Mouse (Mus musculus) hindbrain, embryonic 16.5 days (tissue): ENCODE data around the gene Tspan12. TPM values are rescaled to one million over a fixed set of nuclear protein-coding genes. Genes with fewer than 3 reads are reported as not detected.

ENCODE experiments used
- ATAC-seq: fragments of 200-750 bp; cut with Nextera tagmentation; 2 replicates; pipeline ENCODE4 v1.8.0; 2017; ENCODE audit warnings: moderate TSS enrichment, moderate library complexity
- H3K27ac ChIP-seq: fragments of 300-500 bp; sonication (generic); 2 replicates; pipeline ENCODE4 v1.5.1; 2014; ENCODE audit warnings: low read depth, mild to moderate bottlenecking, control low read depth, low read length, moderate library complexity
- H3K27me3 ChIP-seq: fragments of 300-500 bp; sonication (generic); replicated peaks from 2 replicates; pipeline ENCODE4 v1.6.1; 2014; ENCODE audit warnings: low read length; ENCODE audit not compliant: control insufficient read depth, insufficient read depth
- H3K36me3 ChIP-seq: fragments of 300-500 bp; sonication (generic); 2 replicates; pipeline ENCODE4 v1.6.1; 2014; ENCODE audit warnings: mild to moderate bottlenecking, low read length, moderate library complexity, mixed read lengths; ENCODE audit not compliant: control insufficient read depth, insufficient read depth
- H3K4me1 ChIP-seq: fragments of 300-500 bp; sonication (generic); 2 replicates; pipeline ENCODE4 v1.6.1; 2014; ENCODE audit warnings: low read depth, low read length; ENCODE audit not compliant: control insufficient read depth, insufficient read depth
- H3K4me2 ChIP-seq: fragments of 300-500 bp; sonication (generic); 2 replicates; pipeline ENCODE4 v1.6.1; 2014; ENCODE audit warnings: mild to moderate bottlenecking, low read length, control low read depth, moderate library complexity
- H3K4me3 ChIP-seq: fragments of 300-500 bp; sonication (generic); 2 replicates; pipeline ENCODE4 v1.5.1; 2014; ENCODE audit warnings: mild to moderate bottlenecking, low read length, control low read depth, moderate library complexity
- H3K9ac ChIP-seq: fragments of 300-500 bp; sonication (generic); 2 replicates; pipeline ENCODE4 v1.6.1; 2014; ENCODE audit warnings: low read depth, mild to moderate bottlenecking, control low read depth, low read length, moderate library complexity
- H3K9me3 ChIP-seq: fragments of 300-500 bp; sonication (generic); 2 replicates; pipeline ENCODE4 v1.6.1; 2014; ENCODE audit warnings: mild to moderate bottlenecking, low read length, moderate library complexity; ENCODE audit not compliant: control insufficient read depth
- WGBS: fragments of 180-500 bp; shearing (Covaris S2); extraction: QIAGEN DNeasy Blood & Tissue Kit; methylation state at CpG from one replicate; pipeline ENCODE4 v1.1.7; 2014; 5-methylcytosine and 5-hydroxymethylcytosine counted together
- polyA plus RNA-seq: library from polyadenylated mRNA; unstranded; fragments of >200 nt; fragmentation: Nextera tagmentation; extraction: Ambion mirVana; gene quantifications from 2 replicates; pipeline ENCODE4 v1.2.1, GENCODE M21; 2015

Tspan12 gene
- polyA plus RNA-seq, 1 experiment from 2014 or later, result 76.6 TPM

GRCm38 (mm10) chr6:21855921-21856320 lies 3.6 kb upstream of the Tspan12 start:
- H3K9me3 ChIP-seq, result no peaks in the 10 kb centered on the region
- no peak for ATAC-seq
- 48% methylated on average over 7 of the region's 7 CpGs for WGBS
- no peak overlapping the region for H3K4me2 ChIP-seq
- H3K4me1 ChIP-seq, result peaks cover 2% of the 10 kb centered on the region
- H3K4me3 ChIP-seq, result no peak overlapping the region
- no peaks in the 10 kb centered on the region for H3K27me3 ChIP-seq
- no peak overlapping the region for H3K9ac ChIP-seq
- H3K27ac ChIP-seq, result no peak overlapping the region
- no peaks in the 10 kb centered on the region for H3K36me3 ChIP-seq

- Histone ChIP-seq H3K9me3 (no peaks in the 10 kb centered on the region), H3K27me3 (no peaks in the 10 kb centered on the region), H3K4me1 (peaks cover 4% of the 10 kb centered on the region), H3K4me3 (no peak overlapping the region), H3K27ac (no peak overlapping the region), H3K4me2 (no peak overlapping the region), H3K9ac (no peak overlapping the region), H3K36me3 (no peaks in the 10 kb centered on the region)
- no peak for ATAC-seq
- 58% methylated on average over 6 of the region's 6 CpGs for WGBS
These were observed 1.0 kb upstream of the Tspan12 start for GRCm38 (mm10) chr6:21853342-21853741.

GRCm38 (mm10) chr6:21851596-21852343 lies 545 bp downstream of the Tspan12 start:
- H3K27ac ChIP-seq, result peak overlapping the region; percentile 85
- peak; percentile 89 for ATAC-seq
- H3K27me3 ChIP-seq, result no peaks in the 10 kb centered on the region
- no peaks in the 10 kb centered on the region for H3K36me3 ChIP-seq
- no peaks in the 10 kb centered on the region for H3K9me3 ChIP-seq
- peak overlapping the region; percentile 91 for H3K9ac ChIP-seq
- WGBS, result under 1% methylated on average over 62 of the region's 62 CpGs
- peaks cover 4% of the 10 kb centered on the region for H3K4me1 ChIP-seq
- H3K4me2 ChIP-seq, result peak overlapping the region; percentile 92
- peak overlapping the region; percentile 90 for H3K4me3 ChIP-seq

- Histone ChIP-seq H3K27me3 (no peaks in the 10 kb centered on the region), H3K9me3 (no peaks in the 10 kb centered on the region), H3K4me2 (peak overlapping the region; percentile 92), H3K4me3 (peak overlapping the region; percentile 90), H3K27ac (peak overlapping the region; percentile 85), H3K4me1 (peaks cover 4% of the 10 kb centered on the region), H3K9ac (peak overlapping the region; percentile 91), H3K36me3 (peaks cover 2% of the 10 kb centered on the region; the same call in 1 of the 2 replicates)
- peak; percentile 91 for ATAC-seq
- WGBS, result 1% methylated on average over 5 of the region's 5 CpGs
These were observed 1.0 kb downstream of the Tspan12 start for GRCm38 (mm10) chr6:21851346-21851595.

GRCm38 (mm10) chr6:21850526-21851345 lies 1.6 kb downstream of the Tspan12 start:
- Histone ChIP-seq H3K9me3 (no peaks in the 10 kb centered on the region), H3K9ac (peak overlapping the region; percentile 91), H3K36me3 (peaks cover 2% of the 10 kb centered on the region; the same call in 1 of the 2 replicates), H3K4me2 (peak overlapping the region; percentile 92), H3K27me3 (no peaks in the 10 kb centered on the region), H3K4me1 (peaks cover 4% of the 10 kb centered on the region), H3K4me3 (peak overlapping the region; percentile 90), H3K27ac (peak overlapping the region; percentile 85)
- peak; percentile 34 for ATAC-seq
- 24% methylated on average over 21 of the region's 21 CpGs for WGBS

GRCm38 (mm10) chr6:21848808-21849207 lies 3.5 kb downstream of the Tspan12 start:
- H3K9me3 ChIP-seq, result no peaks in the 10 kb centered on the region
- peaks cover 4% of the 10 kb centered on the region for H3K4me1 ChIP-seq
- H3K27me3 ChIP-seq, result no peaks in the 10 kb centered on the region
- H3K9ac ChIP-seq, result no peak overlapping the region
- H3K4me3 ChIP-seq, result no peak overlapping the region
- 93% methylated on average over 4 of the region's 4 CpGs for WGBS
- no peak for ATAC-seq
- no peak overlapping the region for H3K27ac ChIP-seq
- peaks cover 2% of the 10 kb centered on the region; the same call in 1 of the 2 replicates for H3K36me3 ChIP-seq
- H3K4me2 ChIP-seq, result no peak overlapping the region

- 0 out of 2 replicates have a peak, but pooled peaks cover 3% of the 10 kb centered on the region for H3K36me3 ChIP-seq
- 18% methylated on average over 9 of the region's 9 CpGs for WGBS
- no peaks in the 10 kb centered on the region for H3K4me1 ChIP-seq
- no peak overlapping the region for H3K9ac ChIP-seq
- peak; percentile 87 for ATAC-seq
- H3K9me3 ChIP-seq, result no peaks in the 10 kb centered on the region
- no peak overlapping the region for H3K4me3 ChIP-seq
- no peak overlapping the region for H3K27ac ChIP-seq
- H3K4me2 ChIP-seq, result no peak overlapping the region
- H3K27me3 ChIP-seq, result no peaks in the 10 kb centered on the region
These were observed 12.1 kb downstream of the Tspan12 start for GRCm38 (mm10) chr6:21839976-21840775.

- Histone ChIP-seq H3K4me3 (no peak overlapping the region), H3K9me3 (no peaks in the 10 kb centered on the region), H3K9ac (no peak overlapping the region), H3K27ac (no peak overlapping the region), H3K4me2 (no peak overlapping the region), H3K36me3 (peaks cover 4% of the 10 kb centered on the region; the same call in 1 of the 2 replicates), H3K27me3 (no peaks in the 10 kb centered on the region), H3K4me1 (no peaks in the 10 kb centered on the region)
- no peak for ATAC-seq
- 67% methylated on average over 10 of the region's 10 CpGs for WGBS
These were observed 13.0 kb downstream of the Tspan12 start for GRCm38 (mm10) chr6:21839244-21839814.
